ENCODE assay signal across 9 mouse cellular contexts in genomic region chr5:118716295-118717271, GRCm38 (mm10).
A peak's percentile ranks its signal among the peaks of the same experiment; 100 is the strongest.
DNase-seq lines count a peak whose midpoint lies in the region; ATAC-seq lines count a peak whose summit lies in the region.
"Had no signal": no experiment of that assay in that cellular context is flagged by ENCODE, and none has a peak within 500 bp of the region (broad histone marks: within the 10 kb centered on the region; RNA-seq: fewer than 3 reads in every experiment).

No protein-coding gene starts in this region.

- peak overlapping the region; percentile 54 for H3K9ac ChIP-seq in heart, embryonic 14.5 days (ENCODE audit: low read length)
- no peak overlapping the region for H3K9ac ChIP-seq in midbrain, embryonic 15.5 days
- H3K9ac ChIP-seq in kidney, embryonic 14.5 days (ENCODE audit: low read depth, low read length): no peak overlapping the region
- H3K9ac ChIP-seq: embryonic facial prominence, embryonic 13.5 days had no signal

- peaks cover 3% of the 10 kb centered on the region for H3K36me3 ChIP-seq in heart, embryonic 14.5 days (ENCODE audit: control insufficient read depth, insufficient read depth, low read length)
- H3K36me3 ChIP-seq in midbrain, embryonic 10.5 days: peaks cover 2% of the 10 kb centered on the region
- no peaks in the 10 kb centered on the region for H3K36me3 ChIP-seq in midbrain, embryonic 15.5 days (replicated peaks)
- peaks cover 3% of the 10 kb centered on the region for H3K36me3 ChIP-seq in embryonic facial prominence, embryonic 10.5 days (replicated peaks)
- H3K36me3 ChIP-seq in kidney, embryonic 14.5 days (ENCODE audit: control insufficient read depth, insufficient read depth, low read length): peaks cover 3% of the 10 kb centered on the region; the same call in 1 of the 2 replicates

- WGBS in heart, embryonic 14.5 days: 22% methylated on average over 14 of the region's 14 CpGs
- WGBS in midbrain, embryonic 10.5 days: 51% methylated on average over 14 of the region's 14 CpGs
- WGBS in midbrain, embryonic 15.5 days: 41% methylated on average over 14 of the region's 14 CpGs
- WGBS in embryonic facial prominence, embryonic 10.5 days: 61% methylated on average over 14 of the region's 14 CpGs
- 57% methylated on average over 14 of the region's 14 CpGs for WGBS in kidney, embryonic 14.5 days

- ATAC-seq in heart, embryonic 14.5 days (ENCODE audit: insufficient number of reproducible peaks, insufficient read depth, low FRiP score, low read depth): no peak
- no peak for ATAC-seq in midbrain, embryonic 15.5 days (replicated peaks)
- ATAC-seq in kidney, embryonic 14.5 days (ENCODE audit: low FRiP score, low TSS enrichment): no peak

- H3K27ac ChIP-seq in heart, embryonic 14.5 days (replicated peaks in 1 of 2; ENCODE audit: control insufficient read depth in 1 of 2, insufficient read depth in 1 of 2, low read depth in 2 of 2, low read length in 2 of 2): peak overlapping the region; percentile 46 to 53; a peak in 3 of 4 replicates
- peak overlapping the region; percentile 61; the same call in 1 of the 2 replicates for H3K27ac ChIP-seq in midbrain, embryonic 10.5 days (replicated peaks)
- no peak overlapping the region for H3K27ac ChIP-seq in midbrain, embryonic 15.5 days
- 0 out of 2 replicates have a peak overlapping the region, but pooled peaks have one; percentile 40 for H3K27ac ChIP-seq in embryonic facial prominence, embryonic 10.5 days (replicated peaks)
- no peak overlapping the region for H3K27ac ChIP-seq in kidney, embryonic 14.5 days (ENCODE audit: low read depth, low read length)
- H3K27ac ChIP-seq: embryonic facial prominence, embryonic 13.5 days; kidney, postnatal 0 days had no signal

- no peak overlapping the region; a peak in 1 of 4 replicates for H3K4me3 ChIP-seq in heart, embryonic 14.5 days (ENCODE audit: control insufficient read depth in 1 of 2, insufficient read depth in 1 of 2, low read depth in 1 of 2, low read length in 2 of 2)
- no peak overlapping the region for H3K4me3 ChIP-seq in midbrain, embryonic 10.5 days
- no peak overlapping the region for H3K4me3 ChIP-seq in midbrain, embryonic 15.5 days
- no peak overlapping the region for H3K4me3 ChIP-seq in embryonic facial prominence, embryonic 10.5 days
- H3K4me3 ChIP-seq in kidney, embryonic 14.5 days (ENCODE audit: low read length): no peak overlapping the region
- H3K4me3 ChIP-seq: embryonic facial prominence, embryonic 13.5 days had no signal

- intact Hi-C loops in heart, postnatal 25 days (cut with DNase I): no loop called here

- H3K9me3 ChIP-seq in heart, embryonic 14.5 days (ENCODE audit: control insufficient read depth, low read length): no peaks in the 10 kb centered on the region
- no peaks in the 10 kb centered on the region for H3K9me3 ChIP-seq in midbrain, embryonic 10.5 days (replicated peaks)
- no peaks in the 10 kb centered on the region for H3K9me3 ChIP-seq in midbrain, embryonic 15.5 days
- H3K9me3 ChIP-seq in embryonic facial prominence, embryonic 10.5 days: no peaks in the 10 kb centered on the region
- no peaks in the 10 kb centered on the region for H3K9me3 ChIP-seq in kidney, embryonic 14.5 days (ENCODE audit: control insufficient read depth, low read length)
- H3K9me3 ChIP-seq: embryonic facial prominence, embryonic 13.5 days had no signal

- H3K27me3 ChIP-seq in heart, embryonic 14.5 days (ENCODE audit: control insufficient read depth, insufficient read depth, low read length): no peaks in the 10 kb centered on the region
- no peaks in the 10 kb centered on the region for H3K27me3 ChIP-seq in midbrain, embryonic 10.5 days (ENCODE audit: low read depth, poor library complexity, severe bottlenecking)
- H3K27me3 ChIP-seq in midbrain, embryonic 15.5 days (replicated peaks): no peaks in the 10 kb centered on the region
- no peaks in the 10 kb centered on the region for H3K27me3 ChIP-seq in embryonic facial prominence, embryonic 10.5 days (replicated peaks; ENCODE audit: low read depth, poor library complexity, severe bottlenecking)
- H3K27me3 ChIP-seq in kidney, embryonic 14.5 days (ENCODE audit: control insufficient read depth, insufficient read depth, low read length): no peaks in the 10 kb centered on the region
- H3K27me3 ChIP-seq: embryonic facial prominence, embryonic 13.5 days had no signal

- H3K4me2 ChIP-seq in heart, embryonic 14.5 days (ENCODE audit: low read length): peak overlapping the region; percentile 58
- no peak overlapping the region for H3K4me2 ChIP-seq in midbrain, embryonic 15.5 days
- no peak overlapping the region for H3K4me2 ChIP-seq in kidney, embryonic 14.5 days (replicated peaks; ENCODE audit: low read depth, low read length)
- H3K4me2 ChIP-seq: embryonic facial prominence, embryonic 13.5 days had no signal

- no peak for DNase-seq in heart, postnatal 25 days (ENCODE audit: low spot score)
- no peak for DNase-seq in midbrain, embryonic 10.5 days (ENCODE audit: low spot score)
- no peak for DNase-seq in embryonic facial prominence, embryonic 10.5 days (ENCODE audit: low spot score)
- peak; percentile 60 to 74 for DNase-seq in right cerebral cortex, adult 2 months (ENCODE audit: low spot score in 2 of 2)

- H3K4me1 ChIP-seq in heart, embryonic 14.5 days (ENCODE audit: control insufficient read depth in 2 of 2, insufficient read depth in 2 of 2, low read length in 2 of 2): peaks cover 21 to 24% of the 10 kb centered on the region in 2 experiments
- H3K4me1 ChIP-seq in midbrain, embryonic 10.5 days: peaks cover 31% of the 10 kb centered on the region
- peaks cover 31% of the 10 kb centered on the region for H3K4me1 ChIP-seq in midbrain, embryonic 15.5 days
- H3K4me1 ChIP-seq in embryonic facial prominence, embryonic 10.5 days: peaks cover 28% of the 10 kb centered on the region
- H3K4me1 ChIP-seq in kidney, embryonic 14.5 days (ENCODE audit: control insufficient read depth, insufficient read depth, low read length): no peaks in the 10 kb centered on the region

Comparison
In these comparisons a context has a peak if more than half of its experiments do, and no peak if none do; other contexts are left out.
1. H3K27ac ChIP-seq: peak in heart, embryonic 14.5 days (2 of 2), midbrain, embryonic 10.5 days (single experiment) and embryonic facial prominence, embryonic 10.5 days (single experiment); none in midbrain, embryonic 15.5 days (single experiment) and kidney, embryonic 14.5 days (single experiment).
2. DNase-seq: peak in right cerebral cortex, adult 2 months (2 of 2); none in heart, postnatal 25 days (single experiment), midbrain, embryonic 10.5 days (single experiment) and embryonic facial prominence, embryonic 10.5 days (single experiment).